Mouse (Mus musculus) thymus, postnatal 36 days (tissue): ENCODE results near the gene Commd1.

ENCODE experiments used
- DNase-seq, 2 experiments: peaks; one replicate each; pipeline ENCODE4 v3.0.0; 2022; ENCODE audit warnings: mixed read lengths in 2 of 2

Gene Commd1

DNA sequence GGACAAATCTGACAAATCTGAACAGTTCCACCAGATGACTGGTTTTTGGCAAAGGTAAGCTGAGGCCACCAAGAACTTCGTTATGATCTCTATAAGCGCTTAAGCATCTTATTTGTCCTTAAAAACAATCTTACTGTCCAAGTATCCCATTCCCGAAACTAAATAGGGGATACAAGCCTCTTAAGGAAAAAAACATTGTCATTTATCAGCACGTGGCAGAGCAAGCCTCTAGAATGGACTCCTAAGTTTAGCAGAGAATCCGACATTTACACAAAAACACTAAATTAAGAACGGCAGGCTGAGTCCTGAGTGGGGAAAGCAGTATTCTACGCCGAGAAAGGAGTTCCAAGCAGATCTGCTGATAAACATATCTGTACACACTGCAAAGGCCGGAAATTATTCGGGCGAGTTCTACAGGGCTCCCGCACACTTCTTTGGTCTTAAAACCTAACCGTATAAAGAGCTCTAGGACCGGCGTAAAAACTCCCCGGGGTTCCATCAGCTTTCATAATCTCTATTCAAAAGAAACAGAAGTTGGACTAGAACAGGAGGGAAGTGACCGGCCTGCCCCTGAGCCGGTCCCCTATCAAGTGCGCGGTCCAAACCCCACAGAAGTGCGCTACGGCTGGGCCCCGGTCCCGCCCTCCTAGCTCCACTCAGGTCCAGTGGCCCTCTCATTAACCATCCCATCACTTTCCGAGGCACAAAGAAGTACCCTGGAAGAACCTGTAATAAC is 124.3 kb downstream of the Commd1 start:
- peak; percentile 44 to 47 for DNase-seq

DNA sequence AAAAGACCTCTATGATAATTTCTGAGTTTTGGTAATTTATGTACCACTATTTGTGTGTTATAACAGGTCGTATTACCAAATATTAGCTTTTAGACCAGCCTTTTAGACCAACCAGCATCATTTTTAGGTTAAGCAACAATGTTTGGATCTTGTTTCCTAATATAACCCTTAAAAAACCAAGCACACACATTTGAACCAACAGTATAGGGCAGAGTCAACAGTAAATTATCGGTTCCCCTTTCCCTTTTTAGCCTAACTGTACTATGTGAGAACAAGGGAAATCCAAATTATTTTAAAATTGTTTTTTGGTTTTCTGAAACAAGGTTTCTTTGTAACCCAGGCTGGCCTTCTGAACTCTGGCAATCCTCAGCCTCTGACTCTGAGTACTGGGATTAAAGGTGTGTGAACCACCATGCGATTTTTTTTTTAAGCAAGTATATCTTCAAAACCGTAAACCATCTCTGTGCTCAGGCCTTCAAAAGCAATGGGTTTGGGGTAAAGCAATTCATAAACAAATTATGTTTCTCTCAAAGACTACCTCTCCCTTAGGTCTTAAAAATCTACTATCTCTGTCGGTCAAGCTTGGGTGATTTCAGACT is 125.0 kb downstream of the Commd1 start:
- DNase-seq = no peak

GRCm38 (mm10) chr11:22856371-22856965 is 125.7 kb downstream of the Commd1 start:
- no peak for DNase-seq

DNA sequence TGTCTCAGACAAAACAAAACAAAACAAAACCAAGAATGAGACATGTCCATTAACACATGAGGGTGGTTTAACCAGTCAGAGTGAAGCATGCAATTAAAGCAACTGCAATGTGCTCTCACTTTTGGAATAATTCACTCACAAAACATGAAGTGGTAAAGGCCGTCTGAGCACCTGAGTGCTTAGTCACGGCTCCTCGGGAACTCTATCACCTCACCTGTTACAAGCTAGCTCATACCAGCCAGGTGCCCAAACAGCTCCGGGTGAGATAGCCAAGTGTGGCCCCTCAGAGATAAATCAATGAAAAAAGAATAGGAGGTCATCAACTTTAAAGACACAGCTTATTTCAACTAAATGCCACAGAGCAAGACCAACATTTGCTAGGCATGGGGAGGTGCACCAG is 127.6 kb downstream of the Commd1 start:
- no peak for DNase-seq

- peak in 1 of 2 experiments; percentile 57 for DNase-seq
These were observed 128.6 kb downstream of the Commd1 start for GRCm38 (mm10) chr11:22853477-22854157.

DNA sequence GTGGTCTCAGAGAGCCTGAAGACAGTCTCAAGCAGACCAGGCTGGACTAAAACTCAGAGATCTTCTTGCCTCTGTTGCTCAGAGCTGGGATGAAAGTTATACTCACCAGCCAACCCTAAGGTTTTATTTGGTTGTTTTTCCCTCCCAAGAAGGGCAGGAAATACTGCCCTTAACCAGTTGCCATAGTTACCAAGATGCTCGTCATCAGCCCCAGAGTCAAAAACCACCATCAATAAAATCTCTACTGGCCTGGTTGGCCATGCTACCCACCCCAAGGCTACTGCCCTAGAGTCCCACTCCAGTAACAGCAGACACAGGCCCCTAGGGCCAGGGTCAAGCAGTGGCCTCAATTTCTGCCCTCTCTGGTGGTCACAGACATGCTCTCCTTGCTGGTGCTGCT is 129.7 kb downstream of the Commd1 start:
- DNase-seq = no peak

DNA sequence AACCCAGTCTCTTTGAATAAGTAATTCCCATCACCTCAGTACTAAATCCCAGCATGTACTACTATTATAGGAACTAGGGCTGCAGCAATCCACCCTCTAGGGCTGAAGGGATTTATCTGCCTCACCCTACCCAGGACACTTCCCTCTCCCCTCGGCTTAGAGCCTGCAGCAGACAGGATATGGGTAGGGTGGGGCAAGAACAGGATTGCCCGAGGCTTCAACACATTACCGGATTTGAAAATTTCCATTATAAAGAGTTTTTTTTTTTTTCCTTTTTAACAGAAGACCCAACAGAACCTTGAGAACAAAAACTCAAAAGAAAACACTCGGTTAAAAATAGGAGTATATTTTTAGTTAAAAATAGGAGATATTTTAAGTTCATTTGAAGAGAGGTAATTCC is 130.8 kb downstream of the Commd1 start:
- DNase-seq = peak in 1 of 2 experiments; percentile 56

DNA sequence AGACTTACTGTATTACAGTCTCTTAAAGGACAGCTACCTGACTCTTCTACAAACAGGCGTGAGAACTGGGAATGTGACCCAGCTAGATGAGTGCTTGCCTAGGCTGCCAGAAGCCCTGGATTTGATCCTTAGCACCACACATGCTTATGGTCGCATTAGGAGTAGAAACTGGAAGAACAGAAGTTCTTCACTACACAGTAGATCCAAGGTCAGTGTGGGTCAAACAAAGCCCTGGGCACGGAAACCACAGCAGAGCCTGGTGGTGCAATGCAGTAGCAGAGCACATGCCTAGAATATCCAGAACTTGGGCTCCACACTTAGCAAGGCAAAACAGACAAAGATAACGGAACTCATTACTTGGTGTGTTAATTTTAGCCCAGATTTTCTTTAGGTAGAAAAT is 132.1 kb downstream of the Commd1 start:
- no peak for DNase-seq

DNA sequence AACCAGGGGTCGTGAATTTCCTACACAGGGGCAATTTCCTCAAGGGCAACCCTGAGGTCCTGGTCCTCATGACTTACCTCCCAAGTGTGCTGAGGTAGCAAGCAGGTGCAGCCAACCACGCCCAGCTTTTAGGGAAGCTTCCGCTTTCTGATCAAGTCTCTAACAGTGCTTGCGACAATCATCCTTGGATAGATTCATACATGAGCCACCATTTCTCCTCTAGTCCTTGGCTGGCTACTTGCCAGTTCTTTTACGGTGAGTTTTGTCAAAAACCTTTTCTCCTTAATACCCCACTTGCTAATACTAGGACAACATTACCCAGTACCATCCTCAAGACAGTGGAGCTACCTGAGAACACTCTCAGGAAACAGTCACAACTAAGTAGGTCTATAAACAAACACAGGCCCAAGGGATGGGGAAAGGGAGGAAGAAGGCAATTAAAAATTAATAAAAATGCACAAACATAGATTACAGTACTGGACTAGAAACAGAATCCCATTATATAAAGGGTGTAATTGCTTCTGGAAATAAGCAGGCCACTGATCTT is 133.5 kb downstream of the Commd1 start:
- no peak for DNase-seq

DNA sequence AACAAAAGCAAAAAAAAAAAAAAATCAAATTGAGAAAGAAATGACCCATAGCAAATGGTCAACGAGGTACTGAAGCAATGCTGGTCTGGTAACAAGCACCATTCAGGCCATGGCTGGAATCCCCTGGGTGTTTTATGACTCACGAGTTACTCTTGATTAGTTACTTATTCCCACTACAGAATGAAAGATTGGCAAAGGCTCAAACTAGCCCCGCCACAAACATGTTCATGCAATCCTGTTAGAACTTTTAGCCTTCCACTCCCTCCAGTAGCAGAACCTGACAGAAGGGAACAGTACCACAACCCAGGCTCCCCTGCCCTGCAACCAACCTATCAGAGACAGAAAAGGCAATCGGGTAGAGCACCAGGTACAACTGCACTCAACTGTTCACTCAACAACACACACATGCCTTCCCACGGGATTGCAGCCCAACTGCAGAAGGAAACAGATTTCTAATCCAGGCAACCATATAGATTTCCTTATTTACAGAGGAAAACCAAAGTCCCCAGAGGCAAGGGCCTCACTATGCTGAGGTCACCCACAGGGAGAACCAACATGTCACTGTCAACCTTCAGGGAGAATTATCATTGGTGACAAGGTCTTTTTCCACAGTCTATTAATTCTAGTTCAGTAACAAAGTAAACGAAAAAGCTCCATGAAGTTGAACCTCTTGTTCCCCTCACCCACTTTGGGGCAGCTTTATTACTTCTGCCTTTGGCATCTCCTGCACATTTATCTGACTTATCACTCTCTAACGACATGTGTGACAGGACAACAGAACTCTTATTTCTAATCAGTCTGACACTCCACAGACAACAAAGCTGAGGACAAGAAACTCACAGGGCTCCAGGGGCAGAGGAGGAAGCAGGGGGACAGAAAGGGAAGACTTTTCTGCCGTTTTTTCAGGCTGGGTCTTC is 134.2 kb downstream of the Commd1 start:
- DNase-seq = no peak

GRCm38 (mm10) chr11:22846960-22847731 is 135.0 kb downstream of the Commd1 start:
- DNase-seq = no peak
